In the genomic region with DNA sequence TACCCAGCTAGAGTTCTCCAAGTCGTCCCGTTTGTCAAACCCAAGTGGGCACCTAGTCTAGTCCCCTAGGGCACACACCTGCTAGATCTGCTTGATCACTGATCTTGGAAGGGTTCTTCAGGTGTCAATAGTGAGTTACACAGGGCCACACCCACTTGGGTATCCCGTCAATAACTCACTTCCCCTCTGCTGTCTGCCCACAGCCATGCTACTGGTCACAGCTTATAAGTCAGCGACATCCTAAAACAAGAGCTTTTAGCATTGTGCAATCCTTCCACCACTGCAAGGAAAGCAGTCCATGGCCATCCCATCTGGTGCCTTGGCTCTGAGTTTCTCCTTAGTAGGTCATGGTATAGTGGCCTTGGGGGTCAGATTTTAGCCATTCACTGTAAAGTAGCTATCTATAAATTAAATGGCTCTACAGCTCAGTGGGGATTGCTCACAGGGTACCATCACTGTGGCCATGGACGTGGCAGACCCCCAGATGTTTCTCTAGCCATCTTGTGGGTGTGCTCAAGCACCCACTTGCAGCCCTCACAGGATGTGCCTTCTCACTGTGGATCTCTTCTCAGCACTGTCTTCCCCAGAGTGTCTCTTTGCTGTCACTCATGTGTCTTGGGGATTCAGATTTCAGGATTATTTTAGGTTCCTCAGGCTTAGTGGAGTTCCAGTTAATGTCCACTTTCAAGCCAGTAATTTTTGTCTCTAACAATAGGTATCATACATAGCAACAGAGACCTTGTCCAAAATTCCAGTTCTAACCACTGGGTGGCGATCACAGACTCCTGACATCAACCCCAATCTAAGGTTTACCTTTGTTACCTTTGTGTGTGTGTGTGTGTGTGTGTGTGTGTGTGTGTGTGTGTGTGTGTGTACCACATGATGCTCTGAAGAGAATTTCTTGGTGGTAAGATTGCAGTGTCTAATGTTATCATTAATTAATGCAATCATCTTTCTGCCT, we compare ENCODE assay signal across 9 mouse cellular contexts. TPM values are rescaled to one million over a fixed set of nuclear protein-coding genes. Genes with fewer than 3 reads are reported as not detected.
DNase-seq lines count a peak whose midpoint lies in the region; ATAC-seq and TF ChIP-seq lines count a peak whose summit lies in the region.
"Had no signal": no experiment of that assay in that cellular context is flagged by ENCODE, and none has a peak within 500 bp of the region (broad histone marks: within the 10 kb centered on the region; RNA-seq: fewer than 3 reads in every experiment).

No protein-coding gene starts in this region.

- no peak overlapping the region for H3K4me2 ChIP-seq in liver, postnatal 0 days (ENCODE audit: low read depth, low read length)
- H3K4me2 ChIP-seq in neural tube, embryonic 15.5 days, result no peak overlapping the region
- H3K4me2 ChIP-seq in intestine, embryonic 16.5 days (ENCODE audit: low read depth, low read length), result no peak overlapping the region
- H3K4me2 ChIP-seq: stomach, embryonic 15.5 days had no signal

- H3K4me1 ChIP-seq in G1E (ENCODE audit: insufficient read depth, low read depth, low read length), result no peaks in the 10 kb centered on the region; the same call in 1 of the 2 replicates
- peaks cover 5% of the 10 kb centered on the region; the same call in 1 of the 2 replicates for H3K4me1 ChIP-seq in hindbrain, embryonic 10.5 days (replicated peaks)
- H3K4me1 ChIP-seq in liver, postnatal 0 days (ENCODE audit: insufficient read depth), result 0 out of 2 replicates have a peak, but pooled peaks cover 4% of the 10 kb centered on the region
- peaks cover 6% of the 10 kb centered on the region; the same call in 1 of the 2 replicates for H3K4me1 ChIP-seq in neural tube, embryonic 15.5 days
- no peaks in the 10 kb centered on the region for H3K4me1 ChIP-seq in intestine, embryonic 16.5 days (ENCODE audit: control insufficient read depth, insufficient read depth, low read length)
- H3K4me1 ChIP-seq: stomach, embryonic 15.5 days had no signal

- 61% methylated on average over 6 of the region's 6 CpGs for WGBS in hindbrain, embryonic 10.5 days
- WGBS in liver, postnatal 0 days (ENCODE audit: insufficient replicate concordance), result 40% methylated on average over 6 of the region's 6 CpGs
- 60% methylated on average over 6 of the region's 6 CpGs for WGBS in neural tube, embryonic 15.5 days
- WGBS in intestine, embryonic 16.5 days, result 54% methylated on average over 6 of the region's 6 CpGs

- H3K27me3 ChIP-seq in G1E (ENCODE audit: insufficient read depth, low read length), result peaks cover 33% of the 10 kb centered on the region
- peaks cover 24% of the 10 kb centered on the region for H3K27me3 ChIP-seq in hindbrain, embryonic 10.5 days (ENCODE audit: insufficient read depth, poor library complexity, severe bottlenecking)
- H3K27me3 ChIP-seq in liver, postnatal 0 days (ENCODE audit: insufficient read depth, low read length), result no peaks in the 10 kb centered on the region
- H3K27me3 ChIP-seq in neural tube, embryonic 15.5 days (replicated peaks), result peaks cover 12% of the 10 kb centered on the region; the same call in 1 of the 2 replicates
- no peaks in the 10 kb centered on the region for H3K27me3 ChIP-seq in intestine, embryonic 16.5 days (replicated peaks; ENCODE audit: control insufficient read depth, insufficient read depth, low read length)
- H3K27me3 ChIP-seq: stomach, embryonic 15.5 days had no signal

- peak; percentile 15; the same call in 1 of the 2 replicates for TF ChIP-seq CTCF in G1E (IDR thresholded peaks at IDR 0.05; ENCODE audit: low read depth, low read length)
- TF ChIP-seq CTCF in liver, postnatal 0 days (IDR thresholded peaks at IDR 0.05; ENCODE audit: low read depth), result peak; percentile 78

- peak; percentile 34 for ATAC-seq in G1E (ENCODE audit: extremely low read depth, insufficient number of reproducible peaks, low FRiP score, poor library complexity, severe bottlenecking)
- ATAC-seq in liver, postnatal 0 days, result peak; percentile 41; the same call in 1 of the 2 replicates
- peak; percentile 75 for ATAC-seq in neural tube, embryonic 15.5 days (ENCODE audit: low FRiP score)
- no peak for ATAC-seq in intestine, embryonic 16.5 days

- H3K9ac ChIP-seq in liver, postnatal 0 days (replicated peaks), result no peak overlapping the region
- H3K9ac ChIP-seq in neural tube, embryonic 15.5 days (replicated peaks), result 0 out of 2 replicates have a peak overlapping the region, but pooled peaks have one; percentile 29
- no peak overlapping the region for H3K9ac ChIP-seq in intestine, embryonic 16.5 days (ENCODE audit: low read depth, low read length)
- H3K9ac ChIP-seq: stomach, embryonic 15.5 days had no signal

- peak; percentile 61 for DNase-seq in layer of hippocampus, adult 9-10 months (ENCODE audit: low spot score)
- DNase-seq in layer of hippocampus, adult 9-11 months, result no peak
- no peak for DNase-seq in G1E (ENCODE audit: low spot score)
- peak; percentile 56 for DNase-seq in cerebellum, adult 9-11 months
- DNase-seq in hindbrain, embryonic 10.5 days (ENCODE audit: low spot score), result peak; percentile 31
- peak; percentile 55 for DNase-seq in liver, postnatal 0 days

- no peaks in the 10 kb centered on the region for H3K9me3 ChIP-seq in G1E (replicated peaks)
- H3K9me3 ChIP-seq in hindbrain, embryonic 10.5 days, result no peaks in the 10 kb centered on the region
- H3K9me3 ChIP-seq in liver, postnatal 0 days (ENCODE audit: low read length), result no peaks in the 10 kb centered on the region
- H3K9me3 ChIP-seq in neural tube, embryonic 15.5 days (replicated peaks), result no peaks in the 10 kb centered on the region
- no peaks in the 10 kb centered on the region for H3K9me3 ChIP-seq in intestine, embryonic 16.5 days (ENCODE audit: control insufficient read depth, low read length)
- H3K9me3 ChIP-seq: stomach, embryonic 15.5 days had no signal

- H3K36me3 ChIP-seq in G1E (replicated peaks), result no peaks in the 10 kb centered on the region
- no peaks in the 10 kb centered on the region for H3K36me3 ChIP-seq in hindbrain, embryonic 10.5 days
- no peaks in the 10 kb centered on the region for H3K36me3 ChIP-seq in liver, postnatal 0 days (replicated peaks; ENCODE audit: insufficient read depth, low read length)
- no peaks in the 10 kb centered on the region for H3K36me3 ChIP-seq in neural tube, embryonic 15.5 days
- no peaks in the 10 kb centered on the region for H3K36me3 ChIP-seq in intestine, embryonic 16.5 days (ENCODE audit: control insufficient read depth, insufficient read depth, low read length)
- H3K36me3 ChIP-seq: stomach, embryonic 15.5 days had no signal

- H3K27ac ChIP-seq in hindbrain, embryonic 10.5 days, result no peak overlapping the region
- no peak overlapping the region for H3K27ac ChIP-seq in liver, postnatal 0 days (ENCODE audit: low read depth)
- H3K27ac ChIP-seq in neural tube, embryonic 15.5 days (replicated peaks), result no peak overlapping the region
- H3K27ac ChIP-seq in intestine, embryonic 16.5 days (ENCODE audit: low read length), result no peak overlapping the region
- H3K27ac ChIP-seq: stomach, embryonic 15.5 days had no signal

- no peak overlapping the region for H3K4me3 ChIP-seq in G1E (ENCODE audit: low read depth, low read length)
- no peak overlapping the region for H3K4me3 ChIP-seq in hindbrain, embryonic 10.5 days
- no peak overlapping the region for H3K4me3 ChIP-seq in liver, postnatal 0 days (ENCODE audit: low read depth, low read length)
- H3K4me3 ChIP-seq in neural tube, embryonic 15.5 days (replicated peaks), result no peak overlapping the region
- no peak overlapping the region for H3K4me3 ChIP-seq in intestine, embryonic 16.5 days (ENCODE audit: low read length)
- H3K4me3 ChIP-seq: stomach, embryonic 15.5 days had no signal

- no peak for TF ChIP-seq EP300 in liver, postnatal 0 days (IDR thresholded peaks at IDR 0.05; ENCODE audit: low read depth)

RNA-seq across cellular contexts. Expression of a gene that starts 6.4 kb away (rescaled TPM):
- total RNA-seq in G1E (2014; fragmentation: Nextera tagmentation) (3.9 and 4.7 TPM in 2 replicates), G1E (2017) (11.0 and 11.2 TPM in 2 replicates)
- 3.6 and 4.1 TPM in 2 replicates for polyA plus RNA-seq in G1E (2012)
- 0.98 TPM in 2 replicates for polyA plus RNA-seq in hindbrain, embryonic 10.5 days (2016; fragmentation: Nextera tagmentation; extraction: Ambion mirVana)
- polyA plus RNA-seq in liver, postnatal 0 days (2015; fragmentation: Nextera tagmentation; extraction: Ambion mirVana), result 0.57 and 0.62 TPM in 2 replicates
- polyA plus RNA-seq in neural tube, embryonic 15.5 days (2015; fragmentation: Nextera tagmentation; extraction: Ambion mirVana), result 2.1 and 2.2 TPM in 2 replicates
- 0.82 and 1.2 TPM in 2 replicates for polyA plus RNA-seq in intestine, embryonic 16.5 days (2015; fragmentation: Nextera tagmentation; extraction: Ambion mirVana)

RNA-seq across cellular contexts. Expression of a gene that starts 14.9 kb away (rescaled TPM):
- total RNA-seq in G1E (2014; fragmentation: Nextera tagmentation) (11.5 and 19.5 TPM in 2 replicates), G1E (2017) (19.2 and 19.9 TPM in 2 replicates)
- 10.7 and 11.6 TPM in 2 replicates for polyA plus RNA-seq in G1E (2012)
- 31.8 and 32.0 TPM in 2 replicates for polyA plus RNA-seq in hindbrain, embryonic 10.5 days (2016; fragmentation: Nextera tagmentation; extraction: Ambion mirVana)
- polyA plus RNA-seq in liver, postnatal 0 days (2015; fragmentation: Nextera tagmentation; extraction: Ambion mirVana), result 4.9 and 5.8 TPM in 2 replicates
- 28.3 and 30.3 TPM in 2 replicates for polyA plus RNA-seq in neural tube, embryonic 15.5 days (2015; fragmentation: Nextera tagmentation; extraction: Ambion mirVana)
- 14.7 and 15.7 TPM in 2 replicates for polyA plus RNA-seq in intestine, embryonic 16.5 days (2015; fragmentation: Nextera tagmentation; extraction: Ambion mirVana)

Comparison
In these comparisons a context has a peak if more than half of its experiments do, and no peak if none do; other contexts are left out.
1. DNase-seq: peak in layer of hippocampus, adult 9-10 months (single experiment), cerebellum, adult 9-11 months (single experiment), hindbrain, embryonic 10.5 days (single experiment) and liver, postnatal 0 days (single experiment); none in layer of hippocampus, adult 9-11 months (single experiment) and G1E (single experiment).